In genomic region chr12:94155110-94155858, GRCm38 (mm10) we compare ENCODE assay signal across 17 mouse cellular contexts.
A peak's percentile ranks its signal among the peaks of the same experiment; 100 is the strongest.
DNase-seq lines count a peak whose midpoint lies in the region; ATAC-seq and TF ChIP-seq lines count a peak whose summit lies in the region.
"Had no signal": no experiment of that assay in that cellular context is flagged by ENCODE, and none has a peak within 500 bp of the region (broad histone marks: within the 10 kb centered on the region; RNA-seq: fewer than 3 reads in every experiment).

No protein-coding gene starts in this region.

- no peak overlapping the region for H3K27ac ChIP-seq in gastrocnemius, adult 2 months
- H3K27ac ChIP-seq in kidney, postnatal 0 days: peak overlapping the region; percentile 36; the same call in 1 of the 2 replicates
- H3K27ac ChIP-seq in heart, embryonic 15.5 days: peak overlapping the region; percentile 75
- H3K27ac ChIP-seq in limb, embryonic 13.5 days: no peak overlapping the region
- H3K27ac ChIP-seq: hindbrain, embryonic 13.5 days; limb, embryonic 15.5 days; midbrain, embryonic 13.5 days; neural tube, embryonic 12.5 days had no signal

- WGBS in kidney, postnatal 0 days: 37% methylated on average over 12 of the region's 12 CpGs
- WGBS in heart, embryonic 15.5 days: 41% methylated on average over 12 of the region's 12 CpGs
- 31% methylated on average over 12 of the region's 12 CpGs for WGBS in limb, embryonic 13.5 days

- no peaks in the 10 kb centered on the region for H3K9me3 ChIP-seq in kidney, postnatal 0 days (replicated peaks; ENCODE audit: low read length)
- no peaks in the 10 kb centered on the region for H3K9me3 ChIP-seq in heart, embryonic 15.5 days (replicated peaks)
- H3K9me3 ChIP-seq in limb, embryonic 13.5 days: no peaks in the 10 kb centered on the region
- H3K9me3 ChIP-seq: hindbrain, embryonic 13.5 days; limb, embryonic 15.5 days; midbrain, embryonic 13.5 days; neural tube, embryonic 12.5 days had no signal

- intact Hi-C loops in gastrocnemius, adult 2 months (cut with DNase I): no loop called here

- H3K4me1 ChIP-seq in kidney, postnatal 0 days (replicated peaks; ENCODE audit: insufficient read depth, low read length): no peaks in the 10 kb centered on the region
- peaks cover 18% of the 10 kb centered on the region; the same call in 1 of the 2 replicates for H3K4me1 ChIP-seq in heart, embryonic 15.5 days (replicated peaks)
- H3K4me1 ChIP-seq in limb, embryonic 13.5 days: peaks cover 8% of the 10 kb centered on the region; the same call in 1 of the 2 replicates
- H3K4me1 ChIP-seq: hindbrain, embryonic 13.5 days; midbrain, embryonic 13.5 days; neural tube, embryonic 12.5 days had no signal

- no peaks in the 10 kb centered on the region for H3K27me3 ChIP-seq in kidney, postnatal 0 days (ENCODE audit: insufficient read depth, low read length)
- H3K27me3 ChIP-seq in heart, embryonic 15.5 days: no peaks in the 10 kb centered on the region
- no peaks in the 10 kb centered on the region for H3K27me3 ChIP-seq in limb, embryonic 13.5 days
- H3K27me3 ChIP-seq: hindbrain, embryonic 13.5 days; limb, embryonic 15.5 days; midbrain, embryonic 13.5 days; neural tube, embryonic 12.5 days had no signal

- H3K9ac ChIP-seq in kidney, postnatal 0 days (ENCODE audit: low read depth, low read length): no peak overlapping the region
- no peak overlapping the region for H3K9ac ChIP-seq in heart, embryonic 15.5 days
- H3K9ac ChIP-seq in limb, embryonic 13.5 days: no peak overlapping the region
- H3K9ac ChIP-seq: hindbrain, embryonic 13.5 days; limb, embryonic 15.5 days; midbrain, embryonic 13.5 days; neural tube, embryonic 12.5 days had no signal

- H3K4me3 ChIP-seq in gastrocnemius, adult 2 months: peak overlapping the region; percentile 38
- no peak overlapping the region for H3K4me3 ChIP-seq in kidney, postnatal 0 days (replicated peaks; ENCODE audit: low read depth, low read length)
- H3K4me3 ChIP-seq in heart, embryonic 15.5 days: no peak overlapping the region
- no peak overlapping the region for H3K4me3 ChIP-seq in limb, embryonic 13.5 days
- H3K4me3 ChIP-seq: hindbrain, embryonic 13.5 days; limb, embryonic 15.5 days; midbrain, embryonic 13.5 days; neural tube, embryonic 12.5 days had no signal

- DNase-seq in gastrocnemius, adult 2 months: peak; percentile 18
- DNase-seq in gastrocnemius, postnatal 4 days (ENCODE audit: low spot score in 2 of 2): no peak
- DNase-seq in kidney, postnatal 0 days (ENCODE audit: low spot score): peak; percentile 87
- DNase-seq in kidney, adult 11 months: no peak
- no peak for DNase-seq in frontal cortex, postnatal 10 days (ENCODE audit: low spot score in 2 of 2)
- DNase-seq: cerebellum, adult 9-11 months; layer of hippocampus, adult 9-11 months; lung, postnatal 14 days; thymus, postnatal 4 days had no signal

- TF ChIP-seq CTCF in gastrocnemius, adult 2 months (IDR thresholded peaks at IDR 0.05): no peak
- TF ChIP-seq CTCF in kidney, postnatal 0 days (IDR thresholded peaks at IDR 0.05; ENCODE audit: low read depth): no peak

- peak overlapping the region; percentile 24 for H3K4me2 ChIP-seq in kidney, postnatal 0 days (ENCODE audit: low read length)
- H3K4me2 ChIP-seq in heart, embryonic 15.5 days: peak overlapping the region; percentile 30; the same call in 1 of the 2 replicates
- H3K4me2 ChIP-seq in limb, embryonic 13.5 days (replicated peaks): peak overlapping the region; percentile 38
- H3K4me2 ChIP-seq: hindbrain, embryonic 13.5 days; limb, embryonic 15.5 days; midbrain, embryonic 13.5 days; neural tube, embryonic 12.5 days had no signal

- peak; percentile 49; the same call in 1 of the 2 replicates for ATAC-seq in kidney, postnatal 0 days (replicated peaks; ENCODE audit: low FRiP score, low read depth)
- peak; percentile 83 for ATAC-seq in heart, embryonic 15.5 days (replicated peaks; ENCODE audit: insufficient number of reproducible peaks, insufficient read depth, low FRiP score, low read depth)
- ATAC-seq in limb, embryonic 13.5 days (ENCODE audit: low FRiP score, low read depth): peak; percentile 44
- ATAC-seq in erythroid progenitor cell, adult 5-6 weeks (replicated peaks; ENCODE audit: low FRiP score, poor library complexity, severe bottlenecking): no peak
- ATAC-seq: activated CD4-positive, CD25-positive, alpha-beta regulatory T cell, adult 4 months; midbrain, embryonic 13.5 days had no signal

- no peaks in the 10 kb centered on the region for H3K36me3 ChIP-seq in kidney, postnatal 0 days (ENCODE audit: insufficient read depth, low read length)
- H3K36me3 ChIP-seq in heart, embryonic 15.5 days: no peaks in the 10 kb centered on the region
- H3K36me3 ChIP-seq in limb, embryonic 13.5 days: no peaks in the 10 kb centered on the region
- H3K36me3 ChIP-seq: hindbrain, embryonic 13.5 days; limb, embryonic 15.5 days; midbrain, embryonic 13.5 days; neural tube, embryonic 12.5 days had no signal

Comparison
In these comparisons a context has a peak if more than half of its experiments do, and no peak if none do; other contexts are left out.
1. DNase-seq: peak in gastrocnemius, adult 2 months (single experiment) and kidney, postnatal 0 days (single experiment); none in gastrocnemius, postnatal 4 days (0 of 2), kidney, adult 11 months (single experiment) and frontal cortex, postnatal 10 days (0 of 2).
2. H3K27ac ChIP-seq: peak in kidney, postnatal 0 days (single experiment) and heart, embryonic 15.5 days (single experiment); none in gastrocnemius, adult 2 months (single experiment) and limb, embryonic 13.5 days (single experiment).
3. Peak in every context shown above with its lines, with median percentiles within 50 percentile points of each other: H3K4me2 ChIP-seq.